18 mouse cellular contexts compared by ENCODE assay signal in the genomic region with DNA sequence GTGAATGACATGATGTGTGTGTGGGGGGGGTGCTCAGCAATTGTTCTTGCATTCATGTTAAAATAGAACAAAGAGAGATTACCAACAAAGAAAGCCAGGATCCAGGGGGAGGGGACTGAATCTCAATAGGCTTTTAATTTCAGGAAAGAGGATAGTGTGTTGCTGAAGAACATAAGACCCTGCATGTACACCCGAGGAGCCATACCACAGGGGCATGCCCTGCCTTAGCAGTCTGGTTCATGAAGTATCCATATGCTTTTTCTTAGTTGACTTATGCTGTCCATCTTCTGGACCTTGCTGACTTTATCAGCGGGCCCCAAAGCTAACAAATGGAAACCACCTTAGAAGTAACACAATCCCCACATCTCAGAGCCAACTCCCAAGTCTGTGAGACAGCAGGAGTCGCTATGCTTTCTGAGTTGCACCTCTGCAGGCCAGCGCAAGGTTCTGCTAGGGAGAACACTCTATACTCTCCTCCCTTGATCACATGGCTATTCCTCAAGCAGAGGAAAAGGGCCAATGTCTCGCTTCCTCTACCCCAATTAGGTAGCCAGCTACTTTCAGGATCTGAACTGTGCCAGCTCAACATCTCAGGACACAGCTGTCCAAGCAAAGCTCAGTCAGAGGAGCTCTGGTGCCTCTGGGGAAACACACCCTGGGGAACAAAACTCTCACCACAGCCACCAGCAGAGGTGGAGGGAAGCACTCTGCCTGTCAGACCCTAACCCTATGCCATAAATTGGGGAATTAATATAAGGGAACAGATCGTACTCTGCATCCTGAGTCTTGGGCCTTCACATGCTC. TPM values are rescaled to one million over a fixed set of nuclear protein-coding genes. Genes with fewer than 3 reads are reported as not detected.
DNase-seq lines count a peak whose midpoint lies in the region; ATAC-seq and TF ChIP-seq lines count a peak whose summit lies in the region.
"Had no signal": no experiment of that assay in that cellular context is flagged by ENCODE, and none has a peak within 500 bp of the region (broad histone marks: within the 10 kb centered on the region; RNA-seq: fewer than 3 reads in every experiment).

No protein-coding gene starts in this region.

- no peak for ATAC-seq in hindbrain, embryonic 13.5 days (ENCODE audit: low FRiP score)
- ATAC-seq in forebrain, embryonic 12.5 days (ENCODE audit: low FRiP score) = no peak
- 0 out of 2 replicates have a peak, but pooled peaks have one; percentile 19 for ATAC-seq in megakaryocyte progenitor cell, adult 5-6 weeks (replicated peaks; ENCODE audit: poor library complexity)
- ATAC-seq: intestine, embryonic 16.5 days had no signal

- no peak for TF ChIP-seq CTCF in brain, embryonic 14.5 days (IDR thresholded peaks at IDR 0.05; ENCODE audit: borderline replicate concordance, extremely low read depth, insufficient read depth, insufficient read length)

- no peaks in the 10 kb centered on the region for H3K36me3 ChIP-seq in hindbrain, embryonic 10.5 days
- H3K36me3 ChIP-seq in hindbrain, embryonic 13.5 days = no peaks in the 10 kb centered on the region
- H3K36me3 ChIP-seq in forebrain, embryonic 12.5 days (replicated peaks) = no peaks in the 10 kb centered on the region
- H3K36me3 ChIP-seq: embryonic facial prominence, embryonic 12.5 days; hindbrain, embryonic 15.5 days; liver, embryonic 13.5 days; lung, embryonic 15.5 days had no signal

- no peak overlapping the region for H3K4me3 ChIP-seq in hindbrain, embryonic 10.5 days
- no peak overlapping the region for H3K4me3 ChIP-seq in hindbrain, embryonic 13.5 days
- H3K4me3 ChIP-seq in forebrain, embryonic 12.5 days (replicated peaks) = no peak overlapping the region
- H3K4me3 ChIP-seq: embryonic facial prominence, embryonic 12.5 days; hindbrain, embryonic 15.5 days; left cerebral cortex, adult 2 months; liver, embryonic 13.5 days; lung, embryonic 15.5 days had no signal

- H3K4me1 ChIP-seq in hindbrain, embryonic 10.5 days (replicated peaks) = peaks cover 13% of the 10 kb centered on the region
- H3K4me1 ChIP-seq in hindbrain, embryonic 13.5 days (replicated peaks) = peaks cover 7% of the 10 kb centered on the region
- H3K4me1 ChIP-seq in forebrain, embryonic 12.5 days = peaks cover 15% of the 10 kb centered on the region
- H3K4me1 ChIP-seq: embryonic facial prominence, embryonic 12.5 days; hindbrain, embryonic 15.5 days; liver, embryonic 13.5 days had no signal

- no peak for TF ChIP-seq POLR2A in brain, embryonic 14.5 days (IDR thresholded peaks at IDR 0.05; ENCODE audit: borderline replicate concordance, extremely low read depth, insufficient read depth, insufficient read length, poor library complexity, severe bottlenecking)

- H3K27me3 ChIP-seq in hindbrain, embryonic 10.5 days (ENCODE audit: insufficient read depth, poor library complexity, severe bottlenecking) = no peaks in the 10 kb centered on the region
- H3K27me3 ChIP-seq in hindbrain, embryonic 13.5 days = no peaks in the 10 kb centered on the region
- H3K27me3 ChIP-seq in forebrain, embryonic 12.5 days = peaks cover 3% of the 10 kb centered on the region; the same call in 1 of the 2 replicates
- H3K27me3 ChIP-seq: embryonic facial prominence, embryonic 12.5 days; hindbrain, embryonic 15.5 days; liver, embryonic 13.5 days; lung, embryonic 15.5 days had no signal

- H3K4me2 ChIP-seq in hindbrain, embryonic 13.5 days = no peak overlapping the region
- H3K4me2 ChIP-seq in forebrain, embryonic 12.5 days = no peak overlapping the region
- H3K4me2 ChIP-seq: embryonic facial prominence, embryonic 12.5 days; hindbrain, embryonic 15.5 days; liver, embryonic 13.5 days; lung, embryonic 15.5 days had no signal

- no peaks in the 10 kb centered on the region for H3K9me3 ChIP-seq in hindbrain, embryonic 10.5 days
- no peaks in the 10 kb centered on the region for H3K9me3 ChIP-seq in hindbrain, embryonic 13.5 days
- H3K9me3 ChIP-seq in forebrain, embryonic 12.5 days = no peaks in the 10 kb centered on the region
- H3K9me3 ChIP-seq: embryonic facial prominence, embryonic 12.5 days; hindbrain, embryonic 15.5 days; liver, embryonic 13.5 days; lung, embryonic 15.5 days had no signal

- DNase-seq in hindbrain, embryonic 10.5 days (ENCODE audit: low spot score) = no peak
- peak; percentile 48 for DNase-seq in brain, embryonic 14.5 days (ENCODE audit: low read depth)
- DNase-seq in heart, postnatal 36 days = no peak
- no peak for DNase-seq in right cerebral cortex, postnatal 14 days
- DNase-seq: B cell, adult 2 months; cerebellum, postnatal 14 days; liver, embryonic 13.5 days; thymus, postnatal 4 days had no signal

- H3K9ac ChIP-seq in hindbrain, embryonic 13.5 days = no peak overlapping the region
- H3K9ac ChIP-seq in forebrain, embryonic 12.5 days = no peak overlapping the region
- H3K9ac ChIP-seq: embryonic facial prominence, embryonic 12.5 days; hindbrain, embryonic 15.5 days; liver, embryonic 13.5 days; lung, embryonic 15.5 days had no signal

- intact Hi-C loops in heart, postnatal 36 days (cut with DNase I) = no loop called here

- WGBS in hindbrain, embryonic 10.5 days = 69% methylated on average over 6 of the region's 6 CpGs
- 66% methylated on average over 6 of the region's 6 CpGs for WGBS in hindbrain, embryonic 13.5 days
- WGBS in forebrain, embryonic 12.5 days = 57% methylated on average over 6 of the region's 6 CpGs

- H3K27ac ChIP-seq in hindbrain, embryonic 10.5 days = 0 out of 2 replicates have a peak overlapping the region, but pooled peaks have one; percentile 23
- H3K27ac ChIP-seq in hindbrain, embryonic 13.5 days = no peak overlapping the region
- H3K27ac ChIP-seq in forebrain, embryonic 12.5 days = 0 out of 2 replicates have a peak overlapping the region, but pooled peaks have one; percentile 13
- H3K27ac ChIP-seq: embryonic facial prominence, embryonic 12.5 days; hindbrain, embryonic 15.5 days; kidney, postnatal 0 days; left cerebral cortex, adult 2 months; liver, embryonic 13.5 days; lung, embryonic 15.5 days; macrophage had no signal

RNA-seq across cellular contexts. Expression of gene Lmo4, which starts 52.9 kb away (rescaled TPM):
- polyA plus RNA-seq in hindbrain, embryonic 10.5 days (2016; fragmentation: Nextera tagmentation; extraction: Ambion mirVana) = 41.1 and 46.5 TPM in 2 replicates
- polyA plus RNA-seq in hindbrain, embryonic 13.5 days (2015; fragmentation: Nextera tagmentation; extraction: Ambion mirVana) = 99.1 and 107 TPM in 2 replicates
- polyA plus RNA-seq in brain, embryonic 14.5 days (2012; rRNA removed) = 155 and 177 TPM in 2 replicates
- 50.7 and 55.2 TPM in 2 replicates for polyA plus RNA-seq in forebrain, embryonic 12.5 days (2016; fragmentation: Nextera tagmentation; extraction: Ambion mirVana)
- 147 and 167 TPM in 2 replicates for total RNA-seq in megakaryocyte progenitor cell, adult 5-6 weeks (2015)
- 37.0 and 44.7 TPM in 2 replicates for total RNA-seq in megakaryocyte progenitor cell, adult 5-6 weeks (2017)
- 10 to 100 TPM; 31.4 to 34.5 TPM for total RNA-seq in heart, postnatal 36 days (2021)
